Mouse (Mus musculus): ENCODE measurements at regions not wholly inside any gene's neighbourhood (a gene's known extent, or its start where the extent isn't known, plus 50 kb on each side); places are given as distances from the start of the nearest gene placed in this dataset.

DNA sequence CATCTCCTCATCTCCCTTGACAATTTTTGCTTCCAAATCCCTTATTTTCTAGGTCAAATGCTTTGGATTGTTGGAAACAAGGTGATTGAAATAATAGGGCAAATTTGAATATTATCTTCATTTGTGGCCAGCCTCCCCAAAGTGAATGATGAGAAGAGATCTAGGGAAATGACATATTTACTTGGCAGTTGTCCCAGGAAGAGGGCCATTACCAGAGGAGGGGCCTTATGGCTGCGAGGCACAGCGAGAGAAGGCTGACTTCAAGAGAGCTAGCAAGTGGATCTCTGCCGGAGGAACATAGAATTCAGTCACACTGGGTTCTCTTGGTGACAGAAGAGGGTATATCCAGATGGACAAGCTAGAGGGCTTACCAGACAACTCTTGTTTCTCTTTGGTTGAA, 390.9 kb downstream of the Rps24 start:
- TF ChIP-seq CTCF (IDR thresholded peaks at IDR 0.05; ENCODE audit: borderline replicate concordance, insufficient read depth, low read depth, low read length) (no peak), POLR2A (IDR thresholded peaks at IDR 0.05; ENCODE audit: borderline replicate concordance, insufficient read depth, low read length) (no peak)

All from cerebellum, adult 2 months (tissue).